Mouse (Mus musculus): ENCODE measurements around the gene Xpo4.
"Not testable (repeated sequence)": the region's sequence is repeated elsewhere in the genome, so short reads cannot be mapped to it uniquely, and the experiment has no call there.

Xpo4 gene

GRCm38 (mm10) chr14:57664822-57665627 lies at the start of gene Xpo4:
TSS of gene Xpo4 (minus strand) at chr14:57665430.
- DNase-seq (ENCODE audit: low spot score in 2 of 2): peak; percentile 60 to 79

GRCm38 (mm10) chr14:57712884-57713283 lies 47.7 kb upstream of the Xpo4 start:
- no peak for DNase-seq (ENCODE audit: low spot score in 2 of 2)

GRCm38 (mm10) chr14:57711059-57711458 lies 45.8 kb upstream of the Xpo4 start:
- no peak for DNase-seq (ENCODE audit: low spot score in 2 of 2)

- DNase-seq (ENCODE audit: low spot score in 2 of 2): no peak
Observed at GRCm38 (mm10) chr14:57709171-57709570, 43.9 kb upstream of the Xpo4 start.

- DNase-seq (ENCODE audit: low spot score in 2 of 2): no peak
Observed at GRCm38 (mm10) chr14:57708580-57708979, 43.4 kb upstream of the Xpo4 start.

GRCm38 (mm10) chr14:57707100-57707893 lies 42.1 kb upstream of the Xpo4 start:
- DNase-seq (ENCODE audit: low spot score in 2 of 2): peak in 1 of 2 experiments; percentile 52

GRCm38 (mm10) chr14:57706760-57707099 lies 41.5 kb upstream of the Xpo4 start:
- no peak for DNase-seq (ENCODE audit: low spot score in 2 of 2)

- no peak for DNase-seq (ENCODE audit: low spot score in 2 of 2)
Observed at GRCm38 (mm10) chr14:57705759-57706158, 40.5 kb upstream of the Xpo4 start.

- DNase-seq (ENCODE audit: low spot score in 2 of 2): no peak
Observed at GRCm38 (mm10) chr14:57705075-57705474, 39.8 kb upstream of the Xpo4 start.

- DNase-seq (ENCODE audit: low spot score in 2 of 2): no peak
Observed at GRCm38 (mm10) chr14:57701915-57702477, 36.8 kb upstream of the Xpo4 start.

- no peak for DNase-seq (ENCODE audit: low spot score in 2 of 2)
Observed at GRCm38 (mm10) chr14:57699461-57699970, 34.3 kb upstream of the Xpo4 start.

GRCm38 (mm10) chr14:57699016-57699415 lies 33.8 kb upstream of the Xpo4 start:
- no peak for DNase-seq (ENCODE audit: low spot score in 2 of 2)

- DNase-seq (ENCODE audit: low spot score in 2 of 2): no peak
Observed at GRCm38 (mm10) chr14:57696066-57696465, 30.8 kb upstream of the Xpo4 start.

GRCm38 (mm10) chr14:57695550-57695949 lies 30.3 kb upstream of the Xpo4 start:
- no peak for DNase-seq (ENCODE audit: low spot score in 2 of 2)

- DNase-seq (ENCODE audit: low spot score in 2 of 2): no peak
Observed at GRCm38 (mm10) chr14:57694246-57694645, 29.0 kb upstream of the Xpo4 start.

GRCm38 (mm10) chr14:57692517-57693130 lies 27.4 kb upstream of the Xpo4 start:
- DNase-seq (ENCODE audit: low spot score in 2 of 2): no peak

GRCm38 (mm10) chr14:57691316-57691715 lies 26.1 kb upstream of the Xpo4 start:
- DNase-seq (ENCODE audit: low spot score in 2 of 2): no peak

GRCm38 (mm10) chr14:57690681-57691080 lies 25.5 kb upstream of the Xpo4 start:
- DNase-seq (ENCODE audit: low spot score in 2 of 2): no peak

- not testable (repeated sequence) for DNase-seq (ENCODE audit: low spot score in 2 of 2)
Observed at GRCm38 (mm10) chr14:57688066-57688465, 22.8 kb upstream of the Xpo4 start.

GRCm38 (mm10) chr14:57687441-57687840 lies 22.2 kb upstream of the Xpo4 start:
- no peak for DNase-seq (ENCODE audit: low spot score in 2 of 2)

GRCm38 (mm10) chr14:57686647-57687046 lies 21.4 kb upstream of the Xpo4 start:
- DNase-seq (ENCODE audit: low spot score in 2 of 2): no peak

- DNase-seq (ENCODE audit: low spot score in 2 of 2): peak in 1 of 2 experiments; percentile 77
Observed at GRCm38 (mm10) chr14:57684579-57684978, 19.3 kb upstream of the Xpo4 start.
